In the genomic region with DNA sequence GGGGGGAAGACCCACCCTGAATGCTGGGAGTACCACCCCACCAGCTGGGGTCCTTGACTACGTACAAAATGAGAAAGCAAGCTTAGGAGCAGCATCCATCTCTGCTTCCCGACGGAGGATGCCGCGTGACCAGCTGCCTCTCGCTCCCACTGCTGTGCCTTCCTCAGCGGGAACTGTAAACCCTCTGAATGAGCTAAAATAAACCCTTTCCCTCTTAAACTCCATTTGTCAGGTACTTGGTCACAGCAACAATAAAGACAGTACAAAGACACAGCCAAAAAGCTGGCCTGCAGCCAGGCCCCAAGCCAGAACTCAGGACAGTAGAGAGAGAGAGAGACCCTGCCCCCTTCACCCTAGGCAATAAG, we compare ENCODE assay signal across 20 mouse cellular contexts. TPM values are rescaled to one million over a fixed set of nuclear protein-coding genes. Genes with fewer than 3 reads are reported as not detected.
A peak's percentile ranks its signal among the peaks of the same experiment; 100 is the strongest.
DNase-seq lines count a peak whose midpoint lies in the region; ATAC-seq and TF ChIP-seq lines count a peak whose summit lies in the region.
"Had no signal": no experiment of that assay in that cellular context is flagged by ENCODE, and none has a peak within 500 bp of the region (broad histone marks: within the 10 kb centered on the region; RNA-seq: fewer than 3 reads in every experiment).

No protein-coding gene starts in this region.

- DNase-seq in forebrain, embryonic 10.5 days (ENCODE audit: extremely low spot score, low spot score), result no peak
- no peak for DNase-seq in forebrain, postnatal 0 days
- peak; percentile 5 for DNase-seq in lung, embryonic 14.5 days
- no peak for DNase-seq in lung, adult 2 months
- DNase-seq in brain, embryonic 14.5 days (ENCODE audit: low read depth), result peak; percentile 59
- no peak for DNase-seq in limb, embryonic 10.5 days (ENCODE audit: low spot score)
- DNase-seq in gastrocnemius, postnatal 14 days, result no peak
- DNase-seq in layer of hippocampus, adult 11-12 months (ENCODE audit: low spot score), result no peak
- DNase-seq: adrenal gland, adult 2 months; cerebellum, adult 11 months; heart, postnatal 36 days; layer of hippocampus, adult 9-11 months; right cerebral cortex, postnatal 25 days; thymus, postnatal 36 days had no signal

- no peak overlapping the region for H3K9ac ChIP-seq in forebrain, postnatal 0 days
- H3K9ac ChIP-seq in lung, embryonic 14.5 days, result no peak overlapping the region
- H3K9ac ChIP-seq: heart, embryonic 12.5 days; limb, embryonic 12.5 days; liver, embryonic 14.5 days had no signal

- no peaks in the 10 kb centered on the region for H3K27me3 ChIP-seq in forebrain, embryonic 10.5 days (ENCODE audit: poor library complexity, severe bottlenecking)
- H3K27me3 ChIP-seq in forebrain, postnatal 0 days (ENCODE audit: insufficient read depth, low read length), result no peaks in the 10 kb centered on the region
- H3K27me3 ChIP-seq in lung, embryonic 14.5 days (ENCODE audit: insufficient read depth, low read length), result no peaks in the 10 kb centered on the region
- no peaks in the 10 kb centered on the region for H3K27me3 ChIP-seq in limb, embryonic 10.5 days (ENCODE audit: low read depth, poor library complexity, severe bottlenecking)
- H3K27me3 ChIP-seq: CH12.LX; heart, embryonic 12.5 days; limb, embryonic 12.5 days had no signal

- no peak for ATAC-seq in forebrain, postnatal 0 days
- no peak for ATAC-seq in lung, embryonic 14.5 days (ENCODE audit: insufficient read depth)

- H3K4me1 ChIP-seq in forebrain, embryonic 10.5 days, result peaks cover 13% of the 10 kb centered on the region
- no peaks in the 10 kb centered on the region for H3K4me1 ChIP-seq in forebrain, postnatal 0 days (ENCODE audit: insufficient read depth)
- no peaks in the 10 kb centered on the region for H3K4me1 ChIP-seq in lung, embryonic 14.5 days (ENCODE audit: insufficient read depth)
- H3K4me1 ChIP-seq in lung, adult 2 months (ENCODE audit: control insufficient read depth, insufficient read depth, low read length), result peaks cover 6% of the 10 kb centered on the region; the same call in 1 of the 2 replicates
- H3K4me1 ChIP-seq in limb, embryonic 10.5 days, result peaks cover 14% of the 10 kb centered on the region
- H3K4me1 ChIP-seq: limb, embryonic 12.5 days had no signal

- no peak for TF ChIP-seq CTCF in forebrain, postnatal 0 days (IDR thresholded peaks at IDR 0.05; ENCODE audit: low read depth)
- no peak for TF ChIP-seq CTCF in lung, embryonic 14.5 days (IDR thresholded peaks at IDR 0.05; ENCODE audit: low read depth)
- TF ChIP-seq CTCF in lung, adult 2 months (IDR thresholded peaks at IDR 0.05; ENCODE audit: insufficient read depth, low read length), result no peak
- no peak for TF ChIP-seq CTCF in brain, embryonic 14.5 days (IDR thresholded peaks at IDR 0.05; ENCODE audit: borderline replicate concordance, extremely low read depth, insufficient read depth, insufficient read length)

- H3K27ac ChIP-seq in forebrain, embryonic 10.5 days, result 0 out of 2 replicates have a peak overlapping the region, but pooled peaks have one; percentile 48
- H3K27ac ChIP-seq in forebrain, postnatal 0 days (ENCODE audit: low read depth, low read length), result no peak overlapping the region
- H3K27ac ChIP-seq in lung, embryonic 14.5 days (ENCODE audit: low read depth), result no peak overlapping the region
- H3K27ac ChIP-seq in limb, embryonic 10.5 days, result 0 out of 2 replicates have a peak overlapping the region, but pooled peaks have one; percentile 30
- H3K27ac ChIP-seq: limb, embryonic 12.5 days; liver, embryonic 14.5 days had no signal

- H3K4me3 ChIP-seq in forebrain, embryonic 10.5 days, result no peak overlapping the region
- no peak overlapping the region for H3K4me3 ChIP-seq in forebrain, postnatal 0 days (ENCODE audit: low read depth, low read length)
- no peak overlapping the region for H3K4me3 ChIP-seq in lung, embryonic 14.5 days (ENCODE audit: low read depth, low read length)
- no peak overlapping the region for H3K4me3 ChIP-seq in lung, adult 2 months (replicated peaks; ENCODE audit: extremely low read depth, low read depth, low read length)
- H3K4me3 ChIP-seq in limb, embryonic 10.5 days, result no peak overlapping the region
- H3K4me3 ChIP-seq: heart, embryonic 12.5 days; limb, embryonic 12.5 days had no signal

- intact Hi-C loops in gastrocnemius, postnatal 14 days (cut with DNase I; ENCODE audit: low total_unique reads), result no loop called here

- H3K36me3 ChIP-seq in forebrain, embryonic 10.5 days (replicated peaks), result peaks cover 38% of the 10 kb centered on the region
- peaks cover 7% of the 10 kb centered on the region; the same call in 1 of the 2 replicates for H3K36me3 ChIP-seq in forebrain, postnatal 0 days (ENCODE audit: insufficient read depth)
- H3K36me3 ChIP-seq in lung, embryonic 14.5 days (ENCODE audit: insufficient read depth), result peaks cover 17% of the 10 kb centered on the region
- peaks cover 84% of the 10 kb centered on the region for H3K36me3 ChIP-seq in limb, embryonic 10.5 days

- H3K4me2 ChIP-seq in forebrain, postnatal 0 days (ENCODE audit: low read depth), result no peak overlapping the region
- no peak overlapping the region for H3K4me2 ChIP-seq in lung, embryonic 14.5 days
- H3K4me2 ChIP-seq: heart, embryonic 12.5 days; limb, embryonic 12.5 days had no signal

- TF ChIP-seq POLR2A in lung, adult 2 months (IDR thresholded peaks at IDR 0.05; ENCODE audit: borderline replicate concordance, extremely low read depth, low read depth, low read length), result no peak
- TF ChIP-seq POLR2A in brain, embryonic 14.5 days (IDR thresholded peaks at IDR 0.05; ENCODE audit: borderline replicate concordance, extremely low read depth, insufficient read depth, insufficient read length, poor library complexity, severe bottlenecking), result no peak

- 95% methylated on average over 7 of the region's 7 CpGs for WGBS in forebrain, embryonic 10.5 days
- WGBS in forebrain, postnatal 0 days, result 45% methylated on average over 7 of the region's 7 CpGs
- 78% methylated on average over 7 of the region's 7 CpGs for WGBS in lung, embryonic 14.5 days
- WGBS in lung, adult 2 months, result 83% methylated on average over 7 of the region's 7 CpGs
- WGBS in limb, embryonic 10.5 days, result 90% methylated on average over 7 of the region's 7 CpGs

- no peaks in the 10 kb centered on the region for H3K9me3 ChIP-seq in forebrain, embryonic 10.5 days
- H3K9me3 ChIP-seq in forebrain, postnatal 0 days (ENCODE audit: low read length), result no peaks in the 10 kb centered on the region
- no peaks in the 10 kb centered on the region for H3K9me3 ChIP-seq in lung, embryonic 14.5 days (ENCODE audit: low read depth, low read length)
- no peaks in the 10 kb centered on the region for H3K9me3 ChIP-seq in limb, embryonic 10.5 days (replicated peaks)
- H3K9me3 ChIP-seq: heart, embryonic 12.5 days; limb, embryonic 12.5 days had no signal

RNA-seq across cellular contexts. Expression of gene Tmc8, which starts 12.2 kb away (rescaled TPM):
- 1.4 and 1.5 TPM in 2 replicates for polyA plus RNA-seq in forebrain, embryonic 10.5 days (2016; fragmentation: Nextera tagmentation; extraction: Ambion mirVana)
- 2.1 and 6.2 TPM in 2 replicates for total RNA-seq in forebrain, postnatal 0 days (2014; rRNA removed)
- polyA plus RNA-seq in forebrain, postnatal 0 days (2015; fragmentation: Nextera tagmentation; extraction: Ambion mirVana), result 0.44 and 0.59 TPM in 2 replicates
- 1.6 and 2.9 TPM in 2 replicates for polyA plus RNA-seq in lung, embryonic 14.5 days (2014; fragmentation: Nextera tagmentation; extraction: Ambion mirVana)
- polyA plus RNA-seq in lung, adult 2 months (2012; rRNA removed), result 12.0 and 12.8 TPM in 2 replicates
- 1.3 and 1.9 TPM in 2 replicates for polyA plus RNA-seq in brain, embryonic 14.5 days (2012; rRNA removed)
- polyA plus RNA-seq in limb, embryonic 10.5 days (2016; fragmentation: Nextera tagmentation; extraction: Ambion mirVana), result 1.4 and 1.5 TPM in 2 replicates
- 1 to 10 TPM; 1.1 TPM for total RNA-seq in gastrocnemius, postnatal 14 days (2021)

RNA-seq across cellular contexts. Expression of gene Tmc6, which starts 12.3 kb away (rescaled TPM):
- polyA plus RNA-seq in forebrain, embryonic 10.5 days (2016; fragmentation: Nextera tagmentation; extraction: Ambion mirVana), result 11.0 and 12.2 TPM in 2 replicates
- 2.9 and 4.1 TPM in 2 replicates for total RNA-seq in forebrain, postnatal 0 days (2014; rRNA removed)
- 2.3 and 3.2 TPM in 2 replicates for polyA plus RNA-seq in forebrain, postnatal 0 days (2015; fragmentation: Nextera tagmentation; extraction: Ambion mirVana)
- 18.2 and 18.6 TPM in 2 replicates for polyA plus RNA-seq in lung, embryonic 14.5 days (2014; fragmentation: Nextera tagmentation; extraction: Ambion mirVana)
- polyA plus RNA-seq in lung, adult 2 months (2012; rRNA removed), result 55.7 and 56.0 TPM in 2 replicates
- polyA plus RNA-seq in brain, embryonic 14.5 days (2012; rRNA removed), result 4.3 and 4.8 TPM in 2 replicates
- polyA plus RNA-seq in limb, embryonic 10.5 days (2016; fragmentation: Nextera tagmentation; extraction: Ambion mirVana), result 25.1 and 28.2 TPM in 2 replicates
- total RNA-seq in gastrocnemius, postnatal 14 days (2021), result 10 to 100 TPM in 1 of 2 experiments, 1 to 10 TPM in 1; 9.4 to 15.4 TPM

RNA-seq across cellular contexts. Expression of gene 6030468B19Rik, which starts 27.8 kb away (rescaled TPM):
- 1.8 and 3.2 TPM in 2 replicates for polyA plus RNA-seq in forebrain, embryonic 10.5 days (2016; fragmentation: Nextera tagmentation; extraction: Ambion mirVana)
- not detected in 2 replicates for total RNA-seq in forebrain, postnatal 0 days (2014; rRNA removed)
- not detected in 2 replicates for polyA plus RNA-seq in forebrain, postnatal 0 days (2015; fragmentation: Nextera tagmentation; extraction: Ambion mirVana)
- polyA plus RNA-seq in lung, embryonic 14.5 days (2014; fragmentation: Nextera tagmentation; extraction: Ambion mirVana), result 0.22 and 0.23 TPM in 2 replicates
- 0.18 and 0.33 TPM in 2 replicates for polyA plus RNA-seq in lung, adult 2 months (2012; rRNA removed)
- 0.07 and 0.10 TPM in 2 replicates for polyA plus RNA-seq in brain, embryonic 14.5 days (2012; rRNA removed)
- 1.6 and 2.3 TPM in 2 replicates for polyA plus RNA-seq in limb, embryonic 10.5 days (2016; fragmentation: Nextera tagmentation; extraction: Ambion mirVana)
- not detected for total RNA-seq in gastrocnemius, postnatal 14 days (2021)
- total RNA-seq: adrenal gland, adult 2 months; heart, postnatal 36 days had no signal
- polyA plus RNA-seq: adrenal gland, adult 2 months; gonadal fat pad, adult 2 months had no signal

RNA-seq across cellular contexts. Expression of gene Gm20708, which starts 39.8 kb away (rescaled TPM):
- 0.17 and 0.58 TPM in 2 replicates for polyA plus RNA-seq in forebrain, embryonic 10.5 days (2016; fragmentation: Nextera tagmentation; extraction: Ambion mirVana)
- 1.5 and 2.0 TPM in 2 replicates for total RNA-seq in forebrain, postnatal 0 days (2014; rRNA removed)
- polyA plus RNA-seq in forebrain, postnatal 0 days (2015; fragmentation: Nextera tagmentation; extraction: Ambion mirVana), result 0.52 and 1.1 TPM in 2 replicates
- 0.23 and 0.30 TPM in 2 replicates for polyA plus RNA-seq in lung, embryonic 14.5 days (2014; fragmentation: Nextera tagmentation; extraction: Ambion mirVana)
- polyA plus RNA-seq in lung, adult 2 months (2012; rRNA removed), result 0.06 TPM in 1 of 2 replicates, not detected in the other
- polyA plus RNA-seq in brain, embryonic 14.5 days (2012; rRNA removed), result 0.11 and 1.2 TPM in 2 replicates
- 0.23 and 0.58 TPM in 2 replicates for polyA plus RNA-seq in limb, embryonic 10.5 days (2016; fragmentation: Nextera tagmentation; extraction: Ambion mirVana)
- 1 to 10 TPM in 1 of 2 experiments, under 1 TPM in 1; 0.73 to 1.5 TPM for total RNA-seq in gastrocnemius, postnatal 14 days (2021)
- polyA plus RNA-seq: embryonic facial prominence, embryonic 11.5 days had no signal

RNA-seq across cellular contexts. Expression of gene Syngr2, which starts 39.8 kb away (rescaled TPM):
- polyA plus RNA-seq in forebrain, embryonic 10.5 days (2016; fragmentation: Nextera tagmentation; extraction: Ambion mirVana), result 36.9 and 38.0 TPM in 2 replicates
- total RNA-seq in forebrain, postnatal 0 days (2014; rRNA removed), result 11.8 and 16.9 TPM in 2 replicates
- 14.4 and 15.7 TPM in 2 replicates for polyA plus RNA-seq in forebrain, postnatal 0 days (2015; fragmentation: Nextera tagmentation; extraction: Ambion mirVana)
- polyA plus RNA-seq in lung, embryonic 14.5 days (2014; fragmentation: Nextera tagmentation; extraction: Ambion mirVana), result 65.9 and 71.6 TPM in 2 replicates
- 180 and 191 TPM in 2 replicates for polyA plus RNA-seq in lung, adult 2 months (2012; rRNA removed)
- polyA plus RNA-seq in brain, embryonic 14.5 days (2012; rRNA removed), result 12.9 and 13.6 TPM in 2 replicates
- 24.4 and 31.3 TPM in 2 replicates for polyA plus RNA-seq in limb, embryonic 10.5 days (2016; fragmentation: Nextera tagmentation; extraction: Ambion mirVana)
- total RNA-seq in gastrocnemius, postnatal 14 days (2021), result 100 to 1,000 TPM; 104 to 111 TPM

Comparison
In these comparisons a context has a peak if more than half of its experiments do, and no peak if none do; other contexts are left out.
1. DNase-seq: peak in lung, embryonic 14.5 days (single experiment) and brain, embryonic 14.5 days (single experiment); none in forebrain, embryonic 10.5 days (single experiment), forebrain, postnatal 0 days (single experiment), lung, adult 2 months (single experiment), limb, embryonic 10.5 days (single experiment), gastrocnemius, postnatal 14 days (single experiment) and layer of hippocampus, adult 11-12 months (single experiment).
2. H3K27ac ChIP-seq: peak in forebrain, embryonic 10.5 days (single experiment) and limb, embryonic 10.5 days (single experiment); none in forebrain, postnatal 0 days (single experiment) and lung, embryonic 14.5 days (single experiment).